Mouse (Mus musculus): ENCODE results near the gene Zfp961. TPM values are rescaled to one million over a fixed set of nuclear protein-coding genes. Genes with fewer than 3 reads are reported as not detected.
"Not testable (repeated sequence)": the region's sequence is repeated elsewhere in the genome, so short reads cannot be mapped to it uniquely, and the experiment has no call there.

Zfp961 gene
- polyA plus RNA-seq, 1 experiment = 13.7 TPM

- H3K27ac ChIP-seq (replicated peaks; ENCODE audit: low read depth, low read length) = no peak overlapping the region
- peaks cover 5% of the 10 kb centered on the region; the same call in 1 of the 2 replicates for H3K4me1 ChIP-seq (ENCODE audit: control insufficient read depth, insufficient read depth, insufficient read length, low read length)
- H3K4me3 ChIP-seq (ENCODE audit: insufficient read depth, low read depth, low read length) = no peak overlapping the region
Observed at GRCm38 (mm10) chr8:71948624-71949023, 2.2 kb upstream of the Zfp961 start.

- Histone ChIP-seq H3K27ac (replicated peaks; ENCODE audit: low read depth, low read length) (no peak overlapping the region), H3K4me3 (ENCODE audit: insufficient read depth, low read depth, low read length) (peak overlapping the region; percentile 98)
Observed at GRCm38 (mm10) chr8:71951436-71952161, 761 bp downstream of the Zfp961 start.

GRCm38 (mm10) chr8:71952489-71952888, 1.7 kb downstream of the Zfp961 start:
- Histone ChIP-seq H3K4me3 (ENCODE audit: insufficient read depth, low read depth, low read length) (no peak overlapping the region), H3K27ac (replicated peaks; ENCODE audit: low read depth, low read length) (no peak overlapping the region), H3K4me1 (ENCODE audit: control insufficient read depth, insufficient read depth, insufficient read length, low read length) (peaks cover 5% of the 10 kb centered on the region; the same call in 1 of the 2 replicates)

More at GRCm38 (mm10) chr8:71951436-71952161, 761 bp downstream of the Zfp961 start:
- peaks cover 5% of the 10 kb centered on the region; the same call in 1 of the 2 replicates for H3K4me1 ChIP-seq (ENCODE audit: control insufficient read depth, insufficient read depth, insufficient read length, low read length)

- H3K4me1 ChIP-seq (ENCODE audit: control insufficient read depth, insufficient read depth, insufficient read length, low read length); H3K27ac ChIP-seq (replicated peaks; ENCODE audit: low read depth, low read length); H3K4me3 ChIP-seq (ENCODE audit: insufficient read depth, low read depth, low read length): not testable (repeated sequence)
Observed at GRCm38 (mm10) chr8:71952961-71953700, 2.3 kb downstream of the Zfp961 start.

- Histone ChIP-seq H3K4me1 (ENCODE audit: control insufficient read depth, insufficient read depth, insufficient read length, low read length) (peaks cover 5% of the 10 kb centered on the region; the same call in 1 of the 2 replicates), H3K27ac (replicated peaks; ENCODE audit: low read depth, low read length) (no peak overlapping the region), H3K4me3 (ENCODE audit: insufficient read depth, low read depth, low read length) (no peak overlapping the region)
Observed at GRCm38 (mm10) chr8:71954666-71955065, 3.8 kb downstream of the Zfp961 start.

GRCm38 (mm10) chr8:71960483-71960882, 9.6 kb downstream of the Zfp961 start:
- H3K4me3 ChIP-seq (ENCODE audit: insufficient read depth, low read depth, low read length) = no peak overlapping the region

GRCm38 (mm10) chr8:71961796-71962195, 11.0 kb downstream of the Zfp961 start:
- Histone ChIP-seq H3K4me1 (ENCODE audit: control insufficient read depth, insufficient read depth, insufficient read length, low read length) (no peaks in the 10 kb centered on the region), H3K27ac (replicated peaks; ENCODE audit: low read depth, low read length) (no peak overlapping the region), H3K4me3 (ENCODE audit: insufficient read depth, low read depth, low read length) (no peak overlapping the region)

More at GRCm38 (mm10) chr8:71960483-71960882, 9.6 kb downstream of the Zfp961 start:
- Histone ChIP-seq H3K4me1 (ENCODE audit: control insufficient read depth, insufficient read depth, insufficient read length, low read length) (no peaks in the 10 kb centered on the region), H3K27ac (replicated peaks; ENCODE audit: low read depth, low read length) (no peak overlapping the region)

GRCm38 (mm10) chr8:71964051-71964450, 13.2 kb downstream of the Zfp961 start:
- no peak overlapping the region for H3K27ac ChIP-seq (replicated peaks; ENCODE audit: low read depth, low read length)
- H3K4me3 ChIP-seq (ENCODE audit: insufficient read depth, low read depth, low read length) = no peak overlapping the region
- no peaks in the 10 kb centered on the region; the same call in 1 of the 2 replicates for H3K4me1 ChIP-seq (ENCODE audit: control insufficient read depth, insufficient read depth, insufficient read length, low read length)

GRCm38 (mm10) chr8:71965166-71965565, 14.3 kb downstream of the Zfp961 start:
- Histone ChIP-seq H3K4me1 (ENCODE audit: control insufficient read depth, insufficient read depth, insufficient read length, low read length) (no peaks in the 10 kb centered on the region; the same call in 1 of the 2 replicates), H3K4me3 (ENCODE audit: insufficient read depth, low read depth, low read length) (no peak overlapping the region)

GRCm38 (mm10) chr8:71966411-71966810, 15.6 kb downstream of the Zfp961 start:
- Histone ChIP-seq H3K4me1 (ENCODE audit: control insufficient read depth, insufficient read depth, insufficient read length, low read length) (no peaks in the 10 kb centered on the region; the same call in 1 of the 2 replicates), H3K4me3 (ENCODE audit: insufficient read depth, low read depth, low read length) (no peak overlapping the region), H3K27ac (replicated peaks; ENCODE audit: low read depth, low read length) (no peak overlapping the region)

More at GRCm38 (mm10) chr8:71965166-71965565, 14.3 kb downstream of the Zfp961 start:
- no peak overlapping the region for H3K27ac ChIP-seq (replicated peaks; ENCODE audit: low read depth, low read length)

- no peak overlapping the region for H3K4me3 ChIP-seq (ENCODE audit: insufficient read depth, low read depth, low read length)
- H3K27ac ChIP-seq (replicated peaks; ENCODE audit: low read depth, low read length) = no peak overlapping the region
- no peaks in the 10 kb centered on the region; the same call in 1 of the 2 replicates for H3K4me1 ChIP-seq (ENCODE audit: control insufficient read depth, insufficient read depth, insufficient read length, low read length)
Observed at GRCm38 (mm10) chr8:71967261-71967660, 16.4 kb downstream of the Zfp961 start.

- Histone ChIP-seq H3K4me1 (ENCODE audit: control insufficient read depth, insufficient read depth, insufficient read length, low read length) (no peaks in the 10 kb centered on the region; the same call in 1 of the 2 replicates), H3K27ac (replicated peaks; ENCODE audit: low read depth, low read length) (no peak overlapping the region), H3K4me3 (ENCODE audit: insufficient read depth, low read depth, low read length) (no peak overlapping the region)
Observed at GRCm38 (mm10) chr8:71968100-71968499, 17.3 kb downstream of the Zfp961 start.

- H3K4me3 ChIP-seq (ENCODE audit: insufficient read depth, low read depth, low read length) = no peak overlapping the region
- H3K27ac ChIP-seq (replicated peaks; ENCODE audit: low read depth, low read length) = no peak overlapping the region
- no peaks in the 10 kb centered on the region; the same call in 1 of the 2 replicates for H3K4me1 ChIP-seq (ENCODE audit: control insufficient read depth, insufficient read depth, insufficient read length, low read length)
Observed at GRCm38 (mm10) chr8:71968636-71969035, 17.8 kb downstream of the Zfp961 start.

GRCm38 (mm10) chr8:71971945-71972344, 21.1 kb downstream of the Zfp961 start:
- Histone ChIP-seq H3K4me3 (ENCODE audit: insufficient read depth, low read depth, low read length) (no peak overlapping the region), H3K4me1 (ENCODE audit: control insufficient read depth, insufficient read depth, insufficient read length, low read length) (no peaks in the 10 kb centered on the region; the same call in 1 of the 2 replicates), H3K27ac (replicated peaks; ENCODE audit: low read depth, low read length) (no peak overlapping the region)

- Histone ChIP-seq H3K27ac (replicated peaks; ENCODE audit: low read depth, low read length) (no peak overlapping the region), H3K4me3 (ENCODE audit: insufficient read depth, low read depth, low read length) (no peak overlapping the region), H3K4me1 (ENCODE audit: control insufficient read depth, insufficient read depth, insufficient read length, low read length) (no peaks in the 10 kb centered on the region)
Observed at GRCm38 (mm10) chr8:71974211-71974610, 23.4 kb downstream of the Zfp961 start.

Measured in brown adipose tissue, adult 24 weeks (tissue).